Mouse (Mus musculus) stomach, postnatal 0 days (tissue): ENCODE measurements around the gene Rnf208.

Source experiments
- CTCF ChIP-seq: IDR thresholded peaks from 2 replicates; pipeline ENCODE4 v1.5.1; 2016; ENCODE audit warnings: antibody characterized with exemption, low read depth, mild to moderate bottlenecking, moderate library complexity
- EP300 ChIP-seq: optimal IDR thresholded peaks from 2 replicates; pipeline ENCODE3; 2016; ENCODE audit warnings: antibody characterized with exemption

GRCm38 (mm10) chr2:25240723-25241437, 1.2 kb upstream of the Rnf208 start:
- no peak for TF ChIP-seq CTCF
- TF ChIP-seq EP300, result no peak
